Mouse (Mus musculus) gastrocnemius, adult 18-20 months (tissue): ENCODE measurements around the gene Atp13a4. TPM values are rescaled to one million over a fixed set of nuclear protein-coding genes. Genes with fewer than 3 reads are reported as not detected.

Experiments used
- DNase-seq: peaks from one replicate; pipeline ENCODE4 v3.0.0; 2021; ENCODE audit warnings: low spot score
- long read RNA-seq, 2 experiments: library from polyadenylated mRNA; stranded (forward); transcript quantifications; one replicate each; pipeline ENCODE4 v2.0.0; 2021
- total RNA-seq, 2 experiments: library from RNA; stranded (reverse); gene quantifications; 2 replicates each; pipeline ENCODE4 v1.2.3; 2021

Atp13a4 gene
- total RNA-seq = not detected
- long read RNA-seq, experiment 1 = 0 reads
- long read RNA-seq, experiment 2 = 0 reads

DNA sequence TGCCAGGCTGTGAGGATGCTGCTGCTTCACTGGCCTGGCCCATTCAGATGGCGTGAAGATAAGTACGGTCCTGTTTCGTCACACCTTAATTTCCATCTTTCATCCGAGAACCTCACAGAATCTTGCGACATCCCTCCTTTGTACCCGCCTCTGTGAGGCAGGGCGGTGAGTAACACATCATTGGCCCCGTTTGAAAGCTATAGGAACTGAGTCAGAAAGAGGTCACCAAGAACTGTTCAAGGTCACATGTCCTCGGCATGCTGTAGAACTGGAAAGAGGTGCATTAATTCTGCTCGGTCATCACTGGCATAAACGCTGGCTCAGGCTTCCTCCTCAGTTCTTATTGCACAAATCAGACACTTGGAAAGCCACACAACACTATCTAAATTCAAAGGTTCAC lies at the start of gene Atp13a4:
TSS of gene Atp13a4 (minus strand) at position 36 of the 400 bp plus-strand sequence.
- DNase-seq = no peak

DNA sequence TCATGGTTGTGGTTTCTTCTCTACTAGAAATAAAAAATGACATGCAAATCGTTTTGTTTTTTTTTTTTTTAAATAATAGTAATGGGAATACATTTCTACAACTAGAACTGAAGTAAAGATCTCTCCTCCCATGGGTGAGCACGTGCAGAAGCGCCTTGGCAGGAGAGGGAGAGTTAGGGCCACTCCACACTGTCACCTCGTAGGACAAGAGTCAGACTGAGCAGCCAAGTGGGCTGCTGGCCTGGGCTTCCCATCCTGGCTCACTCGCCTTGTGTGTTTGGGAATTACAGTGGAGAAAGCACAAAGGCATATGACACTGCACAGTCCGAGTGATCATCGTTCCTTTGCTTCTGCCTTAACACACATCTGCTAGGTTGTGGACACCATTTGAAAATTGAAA lies 47.5 kb upstream of the Atp13a4 start:
- DNase-seq = no peak

DNA sequence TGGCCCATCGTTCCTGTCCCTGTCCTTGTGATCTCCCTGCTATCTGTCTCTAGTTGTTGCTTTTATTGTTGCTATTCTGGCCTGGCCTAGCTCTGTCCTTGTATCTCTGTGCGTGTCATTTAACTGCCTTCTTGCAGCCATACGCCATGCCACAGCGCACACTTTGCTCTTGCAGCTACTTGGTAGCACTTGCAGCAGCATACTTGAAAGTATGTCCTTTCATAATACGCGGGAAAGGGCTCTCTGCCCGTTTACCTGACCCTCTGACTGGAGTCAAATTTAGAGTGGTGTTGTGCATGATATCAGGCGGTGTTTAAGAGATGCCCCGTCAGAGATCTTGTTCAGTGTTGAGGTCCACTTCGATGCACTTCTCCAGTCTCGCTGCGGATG lies 35.1 kb upstream of the Atp13a4 start:
- no peak for DNase-seq

DNA sequence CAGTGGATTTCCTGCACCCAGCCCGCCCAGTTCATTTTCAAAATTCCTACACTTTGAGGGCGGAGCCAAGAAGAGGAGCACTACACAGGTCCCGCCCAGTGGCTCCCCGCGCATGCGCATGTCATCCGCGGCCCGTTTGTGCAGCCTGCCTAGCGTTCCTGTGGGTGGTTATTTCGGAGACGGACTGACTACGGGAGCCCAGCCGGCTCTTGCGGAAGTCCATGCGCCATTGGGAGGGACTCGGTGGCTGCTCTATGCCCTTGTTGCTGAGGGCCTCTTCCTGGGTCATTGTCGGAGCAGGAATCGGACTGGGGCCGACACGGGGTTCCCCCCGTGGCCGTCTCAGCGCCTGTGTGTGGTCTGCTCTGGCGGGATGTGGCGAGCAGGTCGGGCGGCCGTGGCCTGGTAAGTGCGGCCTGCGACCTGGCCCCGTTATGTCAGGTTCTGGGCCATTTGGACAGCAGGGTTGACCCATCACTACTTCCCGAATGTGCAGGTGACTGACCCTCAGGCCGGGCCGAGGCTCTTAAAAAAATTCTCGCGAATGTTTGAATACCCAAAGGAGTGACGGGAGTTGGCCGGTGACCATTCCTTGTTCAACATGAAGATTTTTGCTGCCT lies 34.6 kb upstream of the Atp13a4 start, which contains the start of gene Opa1:
TSS of gene Opa1 (plus strand) at position 168 of the 620 bp plus-strand sequence.
- DNase-seq = peak; percentile 98

DNA sequence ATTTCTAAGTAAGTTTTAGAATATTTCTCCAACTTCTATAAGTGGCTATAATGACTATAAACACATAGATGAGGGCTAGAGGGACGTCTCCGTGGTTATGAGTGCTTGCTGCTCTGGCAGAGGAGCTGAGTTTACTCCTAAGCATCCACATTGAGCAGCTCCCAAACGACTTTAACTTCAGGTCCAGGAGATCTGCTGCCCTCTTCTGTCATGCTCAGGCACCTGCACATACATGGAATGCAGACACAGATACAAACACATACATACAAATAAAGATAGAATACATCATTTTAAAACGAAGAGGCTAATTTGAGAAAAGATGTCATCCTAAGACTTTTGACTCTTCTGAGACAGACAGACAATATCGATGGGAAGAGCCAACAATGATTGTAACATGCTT lies 31.0 kb upstream of the Atp13a4 start:
- no peak for DNase-seq

DNA sequence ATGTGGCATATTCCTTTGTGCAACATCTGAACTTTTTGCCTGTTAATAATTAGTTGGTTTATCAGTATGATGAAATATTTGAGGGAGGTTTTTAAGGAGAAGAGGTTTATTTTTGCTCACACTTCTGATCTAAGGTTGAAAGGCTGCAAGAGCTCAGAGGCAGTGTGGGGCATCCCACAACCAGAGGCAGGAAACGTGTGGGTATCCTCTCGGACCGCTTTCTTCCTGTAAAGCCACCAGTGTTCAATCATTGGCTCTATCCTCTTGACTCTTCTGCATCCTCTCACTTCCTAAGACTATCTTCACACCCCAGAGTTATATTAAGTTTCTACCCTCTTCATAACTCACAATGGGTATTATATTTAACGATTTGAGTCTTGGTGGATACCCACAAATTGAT lies 29.3 kb upstream of the Atp13a4 start:
- DNase-seq = no peak

DNA sequence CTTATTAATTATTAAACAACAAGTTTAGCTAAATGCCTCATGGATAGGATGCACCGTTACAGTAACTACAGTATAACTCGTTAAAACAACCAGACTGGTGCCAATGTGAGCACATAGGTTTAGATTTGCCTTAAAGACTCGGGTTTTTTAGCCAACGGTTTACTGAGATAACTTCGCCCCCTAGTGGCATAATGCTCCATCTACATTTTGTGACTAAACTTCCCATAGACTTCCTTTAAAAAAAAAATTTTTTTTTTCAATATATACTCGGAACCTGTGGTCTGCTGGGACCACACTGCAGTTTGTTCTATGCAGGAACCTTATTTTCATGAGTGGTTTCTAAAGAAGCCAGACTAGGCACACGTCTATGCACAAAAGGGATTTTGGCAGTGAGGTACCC lies 16.2 kb upstream of the Atp13a4 start:
- DNase-seq = peak; percentile 39

DNA sequence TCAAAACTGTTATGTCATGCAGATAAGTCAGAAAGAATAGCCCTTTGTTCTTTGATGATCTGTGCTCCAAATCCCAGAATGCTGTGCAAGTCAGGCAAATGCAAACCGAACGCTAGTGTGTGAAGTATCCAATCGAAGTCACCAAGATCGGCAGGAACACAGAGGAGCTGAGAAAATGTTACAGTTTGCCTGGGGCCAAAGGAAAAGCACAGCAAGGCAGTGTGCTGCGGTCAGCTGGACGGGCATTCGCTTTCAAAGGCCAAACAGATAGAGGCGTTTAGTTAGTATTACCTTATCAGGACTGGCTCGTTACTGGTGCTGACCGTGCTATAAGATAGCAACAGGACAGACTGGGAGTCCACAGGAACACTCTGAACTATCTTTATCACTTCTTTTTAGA lies 15.8 kb upstream of the Atp13a4 start:
- DNase-seq = no peak

DNA sequence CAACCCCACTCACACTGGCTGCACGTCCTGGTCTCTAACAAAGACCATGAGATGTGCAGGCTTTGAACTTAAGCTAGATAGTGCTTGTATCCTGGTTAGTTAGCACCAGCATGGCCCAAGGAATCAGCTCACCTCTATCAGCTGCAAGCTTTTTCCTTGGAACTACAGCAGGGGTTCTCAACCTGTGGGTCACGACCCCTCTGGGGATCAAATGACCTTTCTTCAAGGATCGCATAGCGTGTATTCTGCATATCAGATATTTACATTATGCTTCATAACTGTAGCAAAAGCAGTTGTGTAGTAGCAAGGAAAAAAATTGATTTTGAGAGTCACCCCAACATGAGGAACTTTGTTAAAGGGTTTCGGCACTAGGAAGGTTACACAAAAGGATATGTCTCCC lies 15.0 kb upstream of the Atp13a4 start:
- DNase-seq = no peak

DNA sequence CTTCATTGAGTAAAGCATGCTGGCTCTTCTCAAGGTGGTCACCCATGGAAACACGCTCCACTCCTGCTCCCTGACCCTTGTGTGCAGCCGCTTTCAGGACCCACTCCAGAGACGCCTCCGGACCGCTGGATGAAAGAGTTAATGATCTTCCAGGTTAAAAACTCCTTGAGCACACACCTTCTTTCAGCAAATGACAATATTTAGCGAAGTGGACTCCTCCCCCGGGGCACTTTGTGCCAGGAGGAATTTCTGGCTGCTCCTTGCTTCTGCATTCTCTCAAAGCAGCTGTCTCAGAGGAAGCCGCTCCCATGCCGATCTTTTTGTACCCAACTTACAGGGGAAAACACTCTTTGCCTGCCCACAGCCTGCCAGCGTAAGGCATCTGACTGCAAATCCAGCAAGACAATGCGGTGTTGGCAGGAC lies 3.4 kb downstream of the Atp13a4 start:
- DNase-seq = no peak

DNA sequence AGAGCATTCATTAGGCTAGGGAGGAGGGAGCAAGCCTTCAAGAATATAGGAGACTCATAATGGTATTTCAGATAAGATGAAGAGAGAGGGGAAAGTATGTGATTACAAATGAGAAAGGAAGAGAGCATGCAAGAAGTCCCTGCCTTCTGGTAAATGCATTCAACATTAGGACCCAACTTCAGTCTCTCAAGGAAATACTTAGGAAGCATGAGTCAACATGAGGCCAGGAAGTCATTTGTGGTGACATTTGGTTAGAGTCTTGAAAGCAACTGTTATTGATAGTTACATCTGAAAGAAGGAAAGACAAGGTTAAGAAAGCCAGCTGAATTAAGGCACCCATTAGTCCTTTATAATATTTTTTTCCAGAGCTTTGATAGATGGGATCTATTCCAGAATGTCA lies 4.8 kb downstream of the Atp13a4 start:
- no peak for DNase-seq

DNA sequence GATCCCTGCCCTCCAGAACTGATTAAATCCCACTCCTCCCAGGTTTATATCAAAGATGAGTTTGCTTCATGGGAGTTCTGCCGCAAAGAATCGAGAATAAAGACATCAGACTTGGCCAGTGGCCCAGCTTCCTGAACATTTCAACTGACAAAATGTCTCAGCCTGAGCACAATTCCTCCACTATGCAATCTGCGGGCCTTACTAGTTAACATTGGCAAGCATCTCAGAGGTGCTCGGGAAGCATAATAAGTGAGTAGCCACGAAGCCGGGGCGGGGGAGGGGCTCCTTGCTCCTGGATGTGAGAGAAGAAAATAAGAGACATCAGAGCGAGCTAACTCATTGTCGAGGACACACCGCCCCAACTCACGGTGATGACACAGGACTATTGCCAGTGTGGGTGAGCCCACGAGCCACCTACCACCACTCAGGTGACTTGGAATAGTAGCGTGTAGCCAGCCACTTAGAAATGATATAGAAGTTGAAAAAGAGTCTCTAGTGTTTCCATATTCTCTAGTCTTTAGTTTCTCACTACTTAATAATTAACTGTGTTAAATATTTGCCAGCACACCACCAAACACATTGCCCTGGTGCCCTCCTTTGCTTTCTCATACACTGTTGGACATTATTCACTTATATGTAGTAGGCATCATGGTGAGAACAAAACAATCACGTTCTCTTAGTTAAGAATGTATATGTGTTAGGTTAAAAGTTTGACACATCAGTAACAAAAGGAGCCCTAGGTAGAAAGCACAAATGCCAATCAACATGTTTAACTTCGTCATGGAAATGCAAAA lies 8.1 kb downstream of the Atp13a4 start:
- DNase-seq = no peak

DNA sequence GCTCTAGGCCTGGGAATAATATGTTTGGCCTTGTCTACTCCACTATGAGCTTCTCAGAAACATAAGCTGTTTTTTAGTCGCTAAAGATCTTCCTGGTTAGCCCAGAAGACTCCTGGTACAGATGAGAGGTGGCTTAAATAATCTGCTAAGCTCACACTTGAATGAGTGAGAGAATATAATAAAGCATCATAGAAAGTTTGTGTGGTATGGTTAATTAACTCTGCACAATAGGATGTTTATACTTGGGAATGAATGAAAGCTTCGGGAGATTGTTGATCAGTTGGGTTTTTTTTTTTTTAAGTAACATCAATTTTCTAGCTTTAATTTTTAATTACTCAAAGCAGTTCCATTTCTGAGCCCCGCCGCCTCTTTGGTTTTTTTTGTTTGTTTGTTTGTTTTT lies 8.8 kb downstream of the Atp13a4 start:
- DNase-seq = no peak

DNA sequence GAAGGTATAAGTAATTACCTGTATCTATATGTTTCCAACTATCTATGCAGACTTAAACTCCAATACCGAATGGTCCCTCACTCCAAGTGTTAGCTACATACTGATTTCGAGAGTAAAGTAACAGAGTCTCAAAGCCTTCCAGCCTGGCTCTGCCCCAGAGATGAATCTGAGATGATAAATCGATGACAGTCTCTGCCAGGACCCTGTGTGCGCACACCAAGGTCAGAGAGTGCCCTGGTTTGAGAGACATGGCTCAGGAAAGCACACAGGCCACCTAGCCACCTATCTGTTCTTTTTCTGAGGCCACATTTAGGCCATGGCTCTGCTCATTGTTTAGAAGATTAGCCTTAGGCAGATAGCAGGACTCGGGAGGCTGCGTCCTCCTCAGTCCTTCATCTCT lies 11.0 kb downstream of the Atp13a4 start:
- no peak for DNase-seq

DNA sequence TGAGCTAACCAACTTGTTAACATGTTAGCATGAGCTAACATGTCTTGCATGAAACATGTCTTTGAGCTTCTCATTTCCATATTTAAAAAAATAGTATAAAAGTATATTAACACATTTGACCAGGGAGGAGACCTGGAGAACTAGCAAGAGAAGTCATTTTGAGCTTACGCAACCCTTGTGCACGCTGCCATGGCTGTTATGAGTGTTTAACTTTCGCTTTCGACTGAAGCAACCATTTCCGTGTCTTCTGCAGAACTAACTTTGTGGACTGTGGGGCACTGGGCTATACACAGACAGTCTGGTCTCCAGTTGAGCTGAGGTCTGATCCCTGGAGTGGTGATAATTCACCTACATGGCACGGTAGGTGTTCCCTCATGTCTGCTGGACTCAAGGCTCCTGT lies 17.6 kb downstream of the Atp13a4 start:
- DNase-seq = no peak

DNA sequence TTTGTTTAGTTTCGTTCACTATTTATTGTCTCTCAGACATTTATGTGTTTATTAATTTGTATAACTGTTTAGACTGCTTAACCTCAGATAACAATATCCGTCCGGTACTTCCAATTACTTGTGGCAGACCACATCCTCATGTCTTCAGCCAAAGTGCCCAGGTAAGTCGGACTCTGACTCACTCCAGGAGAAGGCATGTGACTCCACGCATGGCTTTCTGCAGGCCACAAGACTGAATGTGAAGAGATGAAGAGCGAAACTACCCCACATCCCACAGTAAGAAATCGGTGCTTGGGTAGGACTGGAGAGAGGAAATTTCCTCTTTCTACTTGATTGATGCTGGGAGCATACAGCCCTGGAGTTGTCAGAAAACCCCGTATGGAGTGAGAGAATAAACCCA lies 18.1 kb downstream of the Atp13a4 start:
- DNase-seq = no peak

DNA sequence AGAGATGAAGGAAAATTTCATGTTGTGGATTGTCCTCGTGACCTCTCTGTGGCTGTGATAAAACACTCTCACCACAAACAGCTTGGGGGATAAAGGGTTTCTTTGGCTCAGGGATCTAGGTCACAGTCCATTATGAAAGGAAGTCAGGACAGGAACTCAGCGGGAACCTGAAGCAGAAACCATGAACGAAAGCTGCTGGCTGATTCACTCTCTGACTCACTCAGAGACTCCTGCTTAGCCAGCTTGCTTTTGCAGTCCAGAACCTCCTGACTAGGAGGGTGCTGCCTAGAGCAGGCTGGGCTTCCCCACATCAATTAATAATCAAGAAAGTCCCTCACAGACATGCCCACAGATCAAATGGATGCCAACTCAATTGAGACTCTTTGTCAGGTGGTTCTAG lies 32.2 kb downstream of the Atp13a4 start:
- no peak for DNase-seq

DNA sequence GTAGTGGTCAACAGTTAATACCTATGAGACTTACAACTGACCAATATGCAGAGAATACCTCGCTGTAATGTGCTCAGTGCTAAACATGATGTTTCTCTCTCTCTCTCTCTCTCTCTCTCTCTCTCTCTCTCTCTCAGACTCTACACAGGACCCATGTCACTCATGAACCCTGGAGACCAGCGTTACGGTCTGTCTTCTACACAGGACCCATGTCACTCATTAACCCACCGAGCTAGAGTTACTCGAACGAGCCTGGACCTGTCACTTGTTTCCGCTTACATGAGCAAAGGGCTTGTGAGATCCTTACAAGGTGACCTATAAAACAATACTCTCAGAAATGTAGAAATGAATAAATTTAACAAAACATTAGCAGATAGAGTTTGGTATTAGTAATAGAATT lies 33.9 kb downstream of the Atp13a4 start:
- DNase-seq = no peak

DNA sequence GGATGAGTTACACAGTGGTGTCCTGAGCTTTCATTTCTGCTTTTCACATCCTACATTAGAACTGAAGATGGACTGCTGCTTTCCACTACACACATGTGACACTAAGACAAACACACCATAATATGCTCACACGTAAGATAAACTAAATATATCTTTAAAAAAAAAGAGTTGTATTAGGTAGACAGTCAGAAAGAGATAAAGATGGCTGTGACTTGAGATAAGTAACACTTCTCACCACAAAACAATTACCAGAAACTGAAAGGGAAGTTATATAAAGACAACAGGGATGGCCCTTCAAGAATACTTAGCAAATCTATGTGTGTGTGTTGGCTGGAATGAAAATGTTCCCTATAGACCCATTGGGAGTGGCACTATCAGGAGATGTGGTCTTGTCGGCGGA lies 34.8 kb downstream of the Atp13a4 start:
- no peak for DNase-seq

DNA sequence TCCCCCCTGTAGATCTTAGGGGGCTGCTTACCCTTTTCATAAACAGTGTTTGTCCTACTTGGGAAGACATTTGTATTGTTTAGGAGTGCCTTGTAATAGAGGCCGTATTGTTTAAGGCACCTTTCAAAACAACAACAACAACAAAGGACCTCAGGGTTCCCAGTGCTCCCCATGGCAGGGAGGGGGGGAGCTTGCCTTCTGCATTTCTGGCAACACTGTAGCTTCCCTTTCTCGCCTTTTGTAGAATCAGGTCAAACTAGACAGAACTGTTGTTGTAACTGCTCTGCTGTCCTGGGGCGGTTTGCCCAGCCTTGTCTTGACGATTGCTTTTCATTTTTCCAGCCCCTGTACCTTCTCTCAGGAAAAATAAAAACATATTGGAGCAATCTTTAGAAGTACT lies 40.0 kb downstream of the Atp13a4 start:
- DNase-seq = no peak

DNA sequence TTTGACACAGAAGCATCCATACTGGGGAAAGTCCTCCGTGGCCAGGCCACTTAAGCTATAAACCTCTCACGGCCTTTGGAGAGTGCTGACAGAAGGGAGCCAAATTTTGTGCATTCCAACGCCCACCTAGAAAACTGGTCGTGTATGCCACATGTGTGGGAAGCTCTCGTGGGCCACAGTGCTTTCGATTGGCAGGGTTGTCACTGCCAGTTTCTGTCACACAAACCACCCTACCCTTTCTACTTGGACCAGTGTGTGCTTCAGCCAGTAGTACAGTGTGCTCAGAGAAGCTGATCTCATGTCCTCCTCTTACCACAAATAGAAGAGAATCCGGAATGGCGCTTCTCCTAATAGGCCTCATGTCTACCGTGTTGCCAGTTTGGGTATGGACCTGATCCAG lies 40.5 kb downstream of the Atp13a4 start:
- peak; percentile 3 for DNase-seq

DNA sequence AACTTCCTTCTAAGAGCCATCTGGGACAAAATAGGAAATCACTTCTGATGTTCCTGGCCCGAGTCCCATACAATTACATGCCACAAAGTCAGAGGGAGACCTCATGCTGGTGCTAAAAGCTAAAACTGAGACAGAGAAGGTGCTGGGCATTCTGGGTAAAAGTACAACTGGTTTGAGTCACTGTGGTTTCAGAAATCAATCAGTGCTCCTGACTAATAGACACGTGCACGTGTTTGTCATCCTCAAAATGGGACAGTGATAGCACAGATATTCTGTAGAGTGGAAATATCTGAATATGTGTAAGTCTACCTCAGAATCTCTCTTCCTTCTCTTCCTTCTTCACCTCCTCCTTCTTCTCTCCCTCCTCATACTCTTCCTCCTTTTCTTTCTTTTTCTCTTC lies 53.6 kb downstream of the Atp13a4 start:
- no peak for DNase-seq

DNA sequence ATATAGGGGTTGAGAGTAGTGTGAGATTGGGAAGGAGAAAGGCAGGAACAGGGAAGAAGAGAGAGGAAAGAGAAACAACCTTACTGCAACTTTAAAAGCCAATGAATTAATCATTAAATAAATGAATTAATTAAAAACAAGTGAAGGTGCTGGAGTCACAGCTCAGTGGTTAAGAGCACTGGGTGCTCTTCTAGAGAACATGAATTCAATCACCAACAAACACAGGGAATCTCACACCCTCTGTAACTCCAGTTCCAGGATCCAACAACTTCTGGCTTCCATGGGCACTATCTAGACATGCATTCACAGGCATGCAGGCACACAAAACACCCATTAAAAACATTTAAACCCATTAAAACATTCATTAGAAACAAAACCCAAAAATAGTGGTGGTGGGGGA lies 63.2 kb downstream of the Atp13a4 start:
- DNase-seq = no peak
